Mouse (Mus musculus) large intestine, adult 2 months (tissue): ENCODE results near the gene Eif3g. TPM values are rescaled to one million over a fixed set of nuclear protein-coding genes. Genes with fewer than 3 reads are reported as not detected.

Source experiments
- DNase-seq: peaks from one replicate; pipeline ENCODE4 v3.0.0-alpha.2; 2012; ENCODE audit warnings: low read depth, low spot score
- WGBS: fragments of 180-500 bp; shearing (Covaris S2); methylation state at CpG from one replicate; pipeline ENCODE4 v1.1.7; 2018; 5-methylcytosine and 5-hydroxymethylcytosine counted together
- polyA plus RNA-seq: library from polyadenylated mRNA; depleted of rRNA; stranded (reverse); fragments of >200 nt; gene quantifications from 2 replicates; pipeline ENCODE4 v1.2.3, GENCODE M21; 2012; rRNA removed

The Eif3g gene
- 113 and 117 TPM in 2 replicates for polyA plus RNA-seq

- WGBS, result 2% methylated on average over 34 of the region's 34 CpGs
- peak; percentile 45 for DNase-seq
Measured at GRCm38 (mm10) chr9:20898511-20899073, at the start of gene Eif3g. Gene Eif3g (minus strand): TSS chr9:20898623.

- WGBS, result 68% methylated on average over 16 of the region's 16 CpGs
- DNase-seq, result no peak
Measured at GRCm38 (mm10) chr9:20946066-20946880, 47.9 kb upstream of the Eif3g start.

GRCm38 (mm10) chr9:20944697-20945370 lies 46.4 kb upstream of the Eif3g start:
- DNase-seq, result no peak
- WGBS, result 15% methylated on average over 4 of the region's 4 CpGs

GRCm38 (mm10) chr9:20943911-20944310 lies 45.5 kb upstream of the Eif3g start:
- WGBS, result 52% methylated on average over 2 of the region's 2 CpGs

GRCm38 (mm10) chr9:20943396-20943795 lies 45.0 kb upstream of the Eif3g start:
- no peak for DNase-seq
- WGBS, result 79% methylated on average over 7 of the region's 7 CpGs

More at GRCm38 (mm10) chr9:20943911-20944310, 45.5 kb upstream of the Eif3g start:
- DNase-seq, result no peak

- 92% methylated on average over 3 of the region's 3 CpGs for WGBS
- DNase-seq, result no peak
Measured at GRCm38 (mm10) chr9:20923258-20923657, 24.8 kb upstream of the Eif3g start.

- 71% methylated on average over 4 of the region's 4 CpGs for WGBS
- DNase-seq, result no peak
Measured at GRCm38 (mm10) chr9:20916160-20916559, 17.7 kb upstream of the Eif3g start.

GRCm38 (mm10) chr9:20909948-20910347 lies 11.5 kb upstream of the Eif3g start:
- DNase-seq, result no peak
- 84% methylated on average over 9 of the region's 9 CpGs for WGBS

- 17% methylated on average over 6 of the region's 6 CpGs for WGBS
- DNase-seq, result no peak
Measured at GRCm38 (mm10) chr9:20902174-20902491, 3.7 kb upstream of the Eif3g start.

GRCm38 (mm10) chr9:20901466-20902173 lies 3.2 kb upstream of the Eif3g start:
- DNase-seq, result no peak
- WGBS, result 4% methylated on average over 13 of the region's 13 CpGs

GRCm38 (mm10) chr9:20897736-20898510 lies 500 bp downstream of the Eif3g start:
- WGBS, result 3% methylated on average over 39 of the region's 39 CpGs
- no peak for DNase-seq

GRCm38 (mm10) chr9:20895382-20895781 lies 3.0 kb downstream of the Eif3g start:
- 92% methylated on average over 9 of the region's 9 CpGs for WGBS
- DNase-seq, result no peak

- 91% methylated on average over 15 of the region's 15 CpGs for WGBS
- no peak for DNase-seq
Measured at GRCm38 (mm10) chr9:20894629-20895028, 3.8 kb downstream of the Eif3g start.

- WGBS, result 77% methylated on average over 13 of the region's 13 CpGs
- DNase-seq, result no peak
Measured at GRCm38 (mm10) chr9:20893590-20894343, 4.7 kb downstream of the Eif3g start.

GRCm38 (mm10) chr9:20893069-20893468 lies 5.4 kb downstream of the Eif3g start:
- WGBS, result 60% methylated on average over 5 of the region's 5 CpGs
- DNase-seq, result no peak

- no peak for DNase-seq
- 55% methylated on average over 5 of the region's 5 CpGs for WGBS
Measured at GRCm38 (mm10) chr9:20892104-20892653, 6.2 kb downstream of the Eif3g start.

GRCm38 (mm10) chr9:20891339-20892103 lies 6.9 kb downstream of the Eif3g start:
- no peak for DNase-seq
- 77% methylated on average over 26 of the region's 26 CpGs for WGBS

GRCm38 (mm10) chr9:20890411-20890810 lies 8.0 kb downstream of the Eif3g start:
- WGBS, result 92% methylated on average over 5 of the region's 5 CpGs

More at GRCm38 (mm10) chr9:20890411-20890810, 8.0 kb downstream of the Eif3g start:
- DNase-seq, result no peak
